Mouse (Mus musculus): ENCODE results near the gene Prkce. TPM values are rescaled to one million over a fixed set of nuclear protein-coding genes. Genes with fewer than 3 reads are reported as not detected.

The Prkce gene
- total and polyA plus RNA-seq, 3 experiments = 2.0 to 6.1 (median 2.7) TPM

DNA sequence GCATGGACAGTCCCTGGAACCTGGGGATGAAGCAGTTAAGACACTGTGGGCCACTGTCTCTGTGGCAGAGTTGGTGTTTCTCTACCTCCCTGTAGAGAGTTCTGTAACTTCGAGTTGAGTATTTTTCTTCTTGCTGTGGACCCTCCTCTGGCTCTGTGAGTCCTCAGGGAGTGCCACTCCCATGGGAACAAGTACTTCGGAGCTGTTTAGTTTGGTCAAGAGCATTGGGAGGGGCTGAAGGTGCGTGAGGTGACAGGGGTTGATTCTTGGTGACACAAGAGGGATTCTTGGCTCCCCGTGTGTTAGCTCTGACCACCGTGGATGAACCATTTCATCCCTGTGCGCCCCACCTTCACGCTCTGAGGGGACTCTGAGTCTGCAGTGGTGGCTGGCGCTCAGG, 81.2 kb downstream of the Prkce start:
- ATAC-seq (ENCODE audit: extremely low read depth, insufficient number of reproducible peaks, low FRiP score, poor library complexity, severe bottlenecking) (no peak), DNase-seq (ENCODE audit: low spot score) (no peak)
- H3K4me3 ChIP-seq (ENCODE audit: low read depth, low read length) = no peak overlapping the region
- H3K27me3 ChIP-seq (ENCODE audit: insufficient read depth, low read length) = no peaks in the 10 kb centered on the region
- H3K9me3 ChIP-seq (replicated peaks) = peaks cover 20% of the 10 kb centered on the region
- H3K36me3 ChIP-seq (replicated peaks) = no peaks in the 10 kb centered on the region
- no peaks in the 10 kb centered on the region for H3K4me1 ChIP-seq (ENCODE audit: insufficient read depth, low read depth, low read length)
- TF ChIP-seq TAL1 (conservative IDR thresholded peaks at IDR 0.05; ENCODE audit: low read depth, low read length) = no peak
- no peak for TF ChIP-seq GATA2 (IDR thresholded peaks at IDR 0.05; ENCODE audit: borderline replicate concordance, low read depth, low read length)
- TF ChIP-seq GATA1 (IDR thresholded peaks at IDR 0.05; ENCODE audit: borderline replicate concordance, low read length) = no peak
- no peak for TF ChIP-seq POLR2AphosphoS5 (IDR thresholded peaks at IDR 0.05; ENCODE audit: insufficient replicate concordance, low read depth, low read length)
- no peak for TF ChIP-seq CTCF (IDR thresholded peaks at IDR 0.05; ENCODE audit: low read depth, low read length)

DNA sequence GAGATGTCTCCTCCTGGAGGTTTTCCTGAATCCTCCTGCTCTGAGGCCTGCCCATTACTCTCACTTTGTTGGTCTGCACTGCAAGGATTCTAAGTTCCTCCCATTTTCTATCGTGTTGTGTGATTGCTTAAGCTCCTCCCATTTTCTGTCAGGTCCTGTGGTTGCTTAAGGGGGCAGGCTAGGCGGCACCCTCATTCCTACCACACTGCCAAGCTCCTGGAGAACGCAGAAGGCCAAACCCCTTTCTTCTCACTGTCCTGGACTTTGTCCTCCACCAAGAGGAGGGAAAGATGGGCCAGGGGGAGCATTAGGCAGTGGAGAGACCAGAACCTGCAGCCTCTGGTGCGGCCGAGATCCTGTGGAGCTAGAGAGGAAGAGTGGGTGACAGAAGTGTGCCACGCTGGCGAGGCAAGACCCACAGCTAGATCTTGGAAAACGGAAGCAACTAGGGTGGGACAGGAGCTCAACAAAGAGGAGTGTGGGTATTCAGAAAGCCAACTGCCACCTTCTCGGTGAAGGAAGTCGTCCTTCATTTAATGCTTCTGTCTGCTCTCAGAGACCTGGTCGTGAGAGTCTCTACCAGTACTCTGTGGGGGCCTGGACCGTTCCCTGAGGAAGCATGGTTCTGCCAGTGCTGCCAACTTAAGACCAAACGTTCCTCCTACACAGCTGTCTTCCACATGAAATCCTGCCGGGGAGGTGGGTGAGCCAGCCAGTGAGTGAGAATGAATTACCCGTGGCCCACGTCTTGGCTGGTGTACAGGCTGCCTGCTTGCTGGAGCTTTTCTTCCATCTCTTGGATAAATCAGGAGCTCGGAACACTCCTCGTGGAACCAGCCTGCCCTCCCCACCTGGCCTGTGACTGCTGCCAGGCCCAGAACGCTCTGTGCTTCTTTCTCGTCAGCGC, 82.2 kb downstream of the Prkce start:
- Histone ChIP-seq H3K36me3 (replicated peaks) (no peaks in the 10 kb centered on the region), H3K9me3 (replicated peaks) (peaks cover 23% of the 10 kb centered on the region), H3K4me3 (ENCODE audit: low read depth, low read length) (no peak overlapping the region), H3K27me3 (ENCODE audit: insufficient read depth, low read length) (no peaks in the 10 kb centered on the region), H3K4me1 (ENCODE audit: insufficient read depth, low read depth, low read length) (no peaks in the 10 kb centered on the region)
- DNase-seq (ENCODE audit: low spot score) = no peak
- TF ChIP-seq TAL1 (conservative IDR thresholded peaks at IDR 0.05; ENCODE audit: low read depth, low read length) (no peak), CTCF (IDR thresholded peaks at IDR 0.05; ENCODE audit: low read depth, low read length) (no peak), GATA1 (IDR thresholded peaks at IDR 0.05; ENCODE audit: borderline replicate concordance, low read length) (no peak), POLR2AphosphoS5 (IDR thresholded peaks at IDR 0.05; ENCODE audit: insufficient replicate concordance, low read depth, low read length) (no peak), GATA2 (IDR thresholded peaks at IDR 0.05; ENCODE audit: borderline replicate concordance, low read depth, low read length) (no peak)
- no peak for ATAC-seq (ENCODE audit: extremely low read depth, insufficient number of reproducible peaks, low FRiP score, poor library complexity, severe bottlenecking)

DNA sequence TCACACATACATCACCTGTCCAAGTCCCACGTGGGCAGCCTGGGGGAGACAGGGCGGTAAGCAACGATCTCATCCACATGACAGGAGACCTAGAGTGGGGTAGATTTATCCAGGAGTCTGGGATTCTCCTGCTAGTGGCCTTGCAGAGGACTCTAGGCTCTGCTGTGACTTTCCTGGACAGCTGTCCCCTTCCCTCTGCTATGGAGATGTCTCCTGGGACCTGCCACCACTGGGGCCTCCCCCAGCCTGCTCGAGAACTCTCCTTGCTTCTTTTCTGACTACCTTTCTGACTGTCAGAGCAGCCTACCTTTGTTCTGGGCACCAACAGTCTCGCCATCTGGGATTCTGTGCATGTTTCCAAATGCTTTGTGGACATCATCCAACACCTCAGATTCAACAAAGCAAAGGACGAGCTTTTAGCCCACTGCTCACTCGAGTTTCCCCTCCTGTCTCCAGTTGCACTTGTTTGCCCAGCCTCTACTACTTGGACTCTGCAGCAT, 82.9 kb downstream of the Prkce start:
- H3K27me3 ChIP-seq (ENCODE audit: insufficient read depth, low read length) = no peaks in the 10 kb centered on the region
- ATAC-seq (ENCODE audit: extremely low read depth, insufficient number of reproducible peaks, low FRiP score, poor library complexity, severe bottlenecking) = no peak
- TF ChIP-seq TAL1 (conservative IDR thresholded peaks at IDR 0.05; ENCODE audit: low read depth, low read length) (no peak), GATA2 (IDR thresholded peaks at IDR 0.05; ENCODE audit: borderline replicate concordance, low read depth, low read length) (no peak), POLR2AphosphoS5 (IDR thresholded peaks at IDR 0.05; ENCODE audit: insufficient replicate concordance, low read depth, low read length) (no peak), CTCF (IDR thresholded peaks at IDR 0.05; ENCODE audit: low read depth, low read length) (no peak), GATA1 (IDR thresholded peaks at IDR 0.05; ENCODE audit: borderline replicate concordance, low read length) (no peak)
- no peaks in the 10 kb centered on the region for H3K36me3 ChIP-seq (replicated peaks)
- H3K4me3 ChIP-seq (ENCODE audit: low read depth, low read length) = no peak overlapping the region
- peaks cover 25% of the 10 kb centered on the region for H3K9me3 ChIP-seq (replicated peaks)
- DNase-seq (ENCODE audit: low spot score) = no peak
- H3K4me1 ChIP-seq (ENCODE audit: insufficient read depth, low read depth, low read length) = no peaks in the 10 kb centered on the region

DNA sequence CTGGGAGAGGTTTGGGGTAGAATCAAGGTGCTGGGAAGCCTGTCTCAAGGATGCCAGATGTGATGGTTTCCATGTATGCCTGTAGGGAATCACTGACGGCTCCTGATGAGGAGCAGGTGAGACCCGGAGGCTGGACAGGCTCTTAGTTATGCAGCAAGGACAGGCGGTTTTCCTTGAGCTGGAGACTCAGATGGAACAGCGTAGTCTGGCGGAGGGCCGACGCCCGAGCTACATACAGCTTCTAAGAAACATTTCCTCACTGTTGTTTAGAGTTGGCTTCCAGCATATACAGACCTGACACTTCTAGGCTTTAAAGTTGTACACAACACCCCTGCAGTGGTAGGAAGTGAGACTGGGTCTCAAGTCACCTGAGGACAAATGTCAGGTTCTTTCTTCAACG, 86.3 kb downstream of the Prkce start:
- Histone ChIP-seq H3K36me3 (replicated peaks) (no peaks in the 10 kb centered on the region), H3K4me1 (ENCODE audit: insufficient read depth, low read depth, low read length) (no peaks in the 10 kb centered on the region), H3K27me3 (ENCODE audit: insufficient read depth, low read length) (no peaks in the 10 kb centered on the region), H3K4me3 (ENCODE audit: low read depth, low read length) (no peak overlapping the region), H3K9me3 (replicated peaks) (peaks cover 36% of the 10 kb centered on the region)
- DNase-seq (ENCODE audit: low spot score) = no peak
- no peak for TF ChIP-seq POLR2AphosphoS5 (IDR thresholded peaks at IDR 0.05; ENCODE audit: insufficient replicate concordance, low read depth, low read length)
- no peak for TF ChIP-seq GATA1 (IDR thresholded peaks at IDR 0.05; ENCODE audit: borderline replicate concordance, low read length)
- TF ChIP-seq CTCF (IDR thresholded peaks at IDR 0.05; ENCODE audit: low read depth, low read length) = no peak
- no peak for TF ChIP-seq TAL1 (conservative IDR thresholded peaks at IDR 0.05; ENCODE audit: low read depth, low read length)
- TF ChIP-seq GATA2 (IDR thresholded peaks at IDR 0.05; ENCODE audit: borderline replicate concordance, low read depth, low read length) = no peak
- no peak for ATAC-seq (ENCODE audit: extremely low read depth, insufficient number of reproducible peaks, low FRiP score, poor library complexity, severe bottlenecking)

DNA sequence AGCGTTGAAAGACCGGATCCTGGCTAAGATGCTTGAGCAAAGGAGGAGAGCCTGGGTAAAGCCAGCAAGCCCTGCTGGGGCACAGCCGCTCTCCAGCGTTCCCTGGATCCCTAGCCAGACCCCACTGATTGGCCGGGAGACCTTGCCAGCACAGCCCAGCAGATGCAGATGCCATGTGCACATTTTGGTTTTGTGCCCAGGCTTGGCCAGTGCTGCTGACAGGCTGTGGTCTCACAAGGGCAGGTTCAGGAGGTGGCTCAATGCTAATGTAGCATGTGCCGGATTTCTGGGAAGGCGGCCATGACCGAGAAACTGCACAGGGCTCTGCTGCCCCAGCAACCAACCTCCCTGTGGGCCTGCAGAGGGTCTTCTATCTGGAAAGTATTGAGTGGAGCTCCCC, 86.7 kb downstream of the Prkce start:
- no peaks in the 10 kb centered on the region for H3K27me3 ChIP-seq (ENCODE audit: insufficient read depth, low read length)
- H3K9me3 ChIP-seq (replicated peaks) = peaks cover 37% of the 10 kb centered on the region
- DNase-seq (ENCODE audit: low spot score) (no peak), ATAC-seq (ENCODE audit: extremely low read depth, insufficient number of reproducible peaks, low FRiP score, poor library complexity, severe bottlenecking) (no peak)
- H3K36me3 ChIP-seq (replicated peaks) = no peaks in the 10 kb centered on the region
- H3K4me1 ChIP-seq (ENCODE audit: insufficient read depth, low read depth, low read length) = no peaks in the 10 kb centered on the region
- no peak overlapping the region for H3K4me3 ChIP-seq (ENCODE audit: low read depth, low read length)
- TF ChIP-seq TAL1 (conservative IDR thresholded peaks at IDR 0.05; ENCODE audit: low read depth, low read length) = no peak
- no peak for TF ChIP-seq GATA2 (IDR thresholded peaks at IDR 0.05; ENCODE audit: borderline replicate concordance, low read depth, low read length)
- TF ChIP-seq POLR2AphosphoS5 (IDR thresholded peaks at IDR 0.05; ENCODE audit: insufficient replicate concordance, low read depth, low read length) = no peak
- no peak for TF ChIP-seq GATA1 (IDR thresholded peaks at IDR 0.05; ENCODE audit: borderline replicate concordance, low read length)
- no peak for TF ChIP-seq CTCF (IDR thresholded peaks at IDR 0.05; ENCODE audit: low read depth, low read length)

DNA sequence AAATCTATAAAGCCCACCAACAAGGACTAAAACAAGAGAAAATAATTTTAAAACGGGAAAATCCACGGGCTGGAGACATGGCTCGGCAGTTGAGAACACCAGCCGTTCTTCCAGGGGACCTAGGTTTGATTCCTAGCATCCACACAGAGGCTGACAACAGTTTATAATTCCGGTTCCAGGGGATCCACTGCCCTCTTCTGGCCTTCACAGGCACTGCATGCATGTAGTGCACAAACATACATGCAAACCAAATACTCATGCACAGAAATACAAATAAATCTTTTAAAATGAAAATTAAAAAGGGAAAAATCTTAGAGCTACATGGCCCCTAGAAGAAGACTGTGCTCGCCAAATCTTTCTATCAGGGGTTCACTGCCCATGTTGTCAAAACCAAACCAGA, 87.4 kb downstream of the Prkce start:
- TF ChIP-seq GATA1 (IDR thresholded peaks at IDR 0.05; ENCODE audit: borderline replicate concordance, low read length) (no peak), GATA2 (IDR thresholded peaks at IDR 0.05; ENCODE audit: borderline replicate concordance, low read depth, low read length) (no peak), TAL1 (conservative IDR thresholded peaks at IDR 0.05; ENCODE audit: low read depth, low read length) (no peak), CTCF (IDR thresholded peaks at IDR 0.05; ENCODE audit: low read depth, low read length) (no peak), POLR2AphosphoS5 (IDR thresholded peaks at IDR 0.05; ENCODE audit: insufficient replicate concordance, low read depth, low read length) (no peak)
- Histone ChIP-seq H3K4me1 (ENCODE audit: insufficient read depth, low read depth, low read length) (no peaks in the 10 kb centered on the region), H3K36me3 (replicated peaks) (no peaks in the 10 kb centered on the region), H3K4me3 (ENCODE audit: low read depth, low read length) (no peak overlapping the region), H3K9me3 (replicated peaks) (peaks cover 31% of the 10 kb centered on the region), H3K27me3 (ENCODE audit: insufficient read depth, low read length) (no peaks in the 10 kb centered on the region)
- DNase-seq (ENCODE audit: low spot score) = no peak
- ATAC-seq (ENCODE audit: extremely low read depth, insufficient number of reproducible peaks, low FRiP score, poor library complexity, severe bottlenecking) = no peak

Measured in G1E (cell line).